In genomic region chr14:24902870-24903269, GRCm38 (mm10) we compare ENCODE assay signal across 9 mouse cellular contexts.
DNase-seq lines count a peak whose midpoint lies in the region; ATAC-seq lines count a peak whose summit lies in the region.
"Had no signal": no experiment of that assay in that cellular context is flagged by ENCODE, and none has a peak within 500 bp of the region (broad histone marks: within the 10 kb centered on the region; RNA-seq: fewer than 3 reads in every experiment).

No protein-coding gene starts in this region.

- H3K27ac ChIP-seq in heart, embryonic 11.5 days (ENCODE audit: low read depth, low read length) = no peak overlapping the region
- peak overlapping the region; percentile 71 for H3K27ac ChIP-seq in heart, embryonic 15.5 days
- H3K27ac ChIP-seq: embryonic facial prominence, embryonic 13.5 days had no signal

- no peak overlapping the region for H3K4me2 ChIP-seq in heart, embryonic 11.5 days
- no peak overlapping the region for H3K4me2 ChIP-seq in heart, embryonic 15.5 days
- H3K4me2 ChIP-seq: embryonic facial prominence, embryonic 13.5 days had no signal

- H3K9ac ChIP-seq in heart, embryonic 11.5 days (ENCODE audit: low read depth, low read length) = no peak overlapping the region
- H3K9ac ChIP-seq in heart, embryonic 15.5 days = no peak overlapping the region
- H3K9ac ChIP-seq: embryonic facial prominence, embryonic 13.5 days had no signal

- no peaks in the 10 kb centered on the region for H3K36me3 ChIP-seq in heart, embryonic 11.5 days (ENCODE audit: control insufficient read depth, insufficient read depth, low read length)
- H3K36me3 ChIP-seq in heart, embryonic 15.5 days = no peaks in the 10 kb centered on the region
- H3K36me3 ChIP-seq: embryonic facial prominence, embryonic 13.5 days had no signal

- H3K4me1 ChIP-seq in heart, embryonic 11.5 days (ENCODE audit: control insufficient read depth, insufficient read depth, low read length) = peaks cover 5% of the 10 kb centered on the region; the same call in 1 of the 2 replicates
- H3K4me1 ChIP-seq in heart, embryonic 15.5 days (replicated peaks) = peaks cover 25% of the 10 kb centered on the region

- H3K9me3 ChIP-seq in heart, embryonic 11.5 days (replicated peaks; ENCODE audit: control insufficient read depth, low read length) = no peaks in the 10 kb centered on the region
- H3K9me3 ChIP-seq in heart, embryonic 15.5 days (replicated peaks) = no peaks in the 10 kb centered on the region
- H3K9me3 ChIP-seq: embryonic facial prominence, embryonic 13.5 days had no signal

- WGBS in heart, embryonic 11.5 days (ENCODE audit: insufficient replicate concordance) = 8% methylated on average over 3 of the region's 4 CpGs
- WGBS in heart, embryonic 15.5 days = 16% methylated on average over 3 of the region's 4 CpGs

- no peak for ATAC-seq in heart, embryonic 11.5 days (replicated peaks; ENCODE audit: insufficient number of reproducible peaks, low FRiP score, low TSS enrichment)
- peak; percentile 89 for ATAC-seq in heart, embryonic 15.5 days (replicated peaks; ENCODE audit: insufficient number of reproducible peaks, insufficient read depth, low FRiP score, low read depth)

- H3K4me3 ChIP-seq in heart, embryonic 11.5 days (ENCODE audit: low read depth, low read length) = no peak overlapping the region
- no peak overlapping the region for H3K4me3 ChIP-seq in heart, embryonic 15.5 days
- H3K4me3 ChIP-seq: embryonic facial prominence, embryonic 13.5 days had no signal

- intact Hi-C loops in left cerebral cortex, postnatal 36 days (cut with DNase I) = no loop called here

- peak; percentile 98 for DNase-seq in heart, adult 11 months
- peak; percentile 47 for DNase-seq in 3T3-L1 (ENCODE audit: low read depth, low spot score)
- DNase-seq in cerebellum, adult 9-10 months = peak; percentile 78
- DNase-seq in thymus, postnatal 14 days = no peak
- no peak for DNase-seq in left cerebral cortex, adult 18-20 months (ENCODE audit: low spot score in 2 of 2)
- no peak for DNase-seq in left cerebral cortex, postnatal 36 days (ENCODE audit: low spot score in 2 of 2)

- no peaks in the 10 kb centered on the region for H3K27me3 ChIP-seq in heart, embryonic 11.5 days (ENCODE audit: control insufficient read depth, insufficient read depth, low read length)
- no peaks in the 10 kb centered on the region for H3K27me3 ChIP-seq in heart, embryonic 15.5 days
- H3K27me3 ChIP-seq: embryonic facial prominence, embryonic 13.5 days had no signal

Comparison
In these comparisons a context has a peak if more than half of its experiments do, and no peak if none do; other contexts are left out.
1. DNase-seq: peak in heart, adult 11 months (single experiment), 3T3-L1 (single experiment) and cerebellum, adult 9-10 months (single experiment); none in thymus, postnatal 14 days (single experiment), left cerebral cortex, adult 18-20 months (0 of 2) and left cerebral cortex, postnatal 36 days (0 of 2).